Mouse (Mus musculus): ENCODE data around the gene Fut7. TPM values are rescaled to one million over a fixed set of nuclear protein-coding genes. Genes with fewer than 3 reads are reported as not detected.

The Fut7 gene
- total RNA-seq, 2 experiments from 2014 or later: 0.31 to 0.81 TPM

DNA sequence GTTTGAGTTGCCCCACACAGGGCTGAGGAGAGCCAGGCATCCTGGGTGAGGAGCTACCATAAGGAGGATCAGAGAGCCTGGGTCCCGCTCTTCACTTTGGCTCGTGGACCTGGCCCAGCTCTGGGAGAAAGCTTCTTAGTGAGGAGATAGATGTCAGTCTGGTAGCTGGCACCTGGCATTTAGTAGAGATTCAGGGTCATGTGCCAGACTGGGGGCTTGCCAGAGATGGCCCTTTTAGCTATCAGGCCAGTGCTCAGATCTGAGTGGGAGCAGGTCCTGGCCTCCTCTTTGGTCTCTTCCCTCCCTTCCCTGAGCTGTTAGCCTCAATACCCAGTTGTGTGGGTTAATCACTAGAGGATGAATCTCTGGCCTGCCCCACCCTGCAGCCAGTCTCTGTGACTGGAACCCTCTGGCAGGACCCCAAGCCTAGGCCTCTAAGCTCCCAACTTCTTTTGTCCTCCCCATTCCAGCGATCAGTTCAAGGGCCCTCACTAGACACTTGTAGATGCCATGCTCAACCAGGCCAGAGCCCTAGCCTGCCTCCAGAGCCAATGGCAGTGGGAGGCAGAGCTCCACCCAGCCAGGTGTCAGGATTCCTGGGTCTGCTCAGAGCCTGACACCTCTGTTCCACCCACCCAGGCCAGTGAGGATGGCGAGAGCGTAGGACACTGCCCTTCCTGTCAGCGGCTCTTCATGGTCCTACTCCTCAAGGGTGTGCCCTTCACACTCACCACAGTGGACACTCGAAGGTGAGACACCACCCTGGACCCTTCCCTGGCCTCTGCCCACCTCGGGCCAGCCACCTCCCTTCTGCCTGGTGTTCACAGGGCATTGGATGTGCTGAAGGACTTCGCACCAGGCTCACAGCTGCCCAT is 34.2 kb downstream of the Fut7 start:
- no peak for DNase-seq (ENCODE audit: low spot score in 2 of 2)

DNA sequence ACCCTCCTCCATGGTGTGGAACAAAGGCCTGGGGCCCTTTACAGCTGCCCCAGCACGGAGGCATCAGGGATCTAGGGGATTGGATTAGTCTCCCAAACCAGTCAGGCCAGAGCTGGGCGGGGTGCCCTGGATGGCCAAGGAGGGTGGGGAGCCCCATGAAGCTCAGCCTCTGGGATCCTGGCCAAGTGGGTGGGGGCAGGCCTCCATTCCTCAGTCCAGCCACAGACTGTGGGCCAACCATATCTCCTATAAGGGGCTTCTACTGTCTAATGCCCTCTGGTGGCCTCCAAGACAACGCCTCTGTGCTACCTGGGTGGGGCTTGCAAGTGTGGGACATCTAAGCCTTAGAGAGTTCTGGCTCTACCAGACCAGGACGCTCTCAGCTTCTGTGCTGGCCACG is 35.8 kb downstream of the Fut7 start:
- DNase-seq (ENCODE audit: low spot score in 2 of 2): no peak

DNA sequence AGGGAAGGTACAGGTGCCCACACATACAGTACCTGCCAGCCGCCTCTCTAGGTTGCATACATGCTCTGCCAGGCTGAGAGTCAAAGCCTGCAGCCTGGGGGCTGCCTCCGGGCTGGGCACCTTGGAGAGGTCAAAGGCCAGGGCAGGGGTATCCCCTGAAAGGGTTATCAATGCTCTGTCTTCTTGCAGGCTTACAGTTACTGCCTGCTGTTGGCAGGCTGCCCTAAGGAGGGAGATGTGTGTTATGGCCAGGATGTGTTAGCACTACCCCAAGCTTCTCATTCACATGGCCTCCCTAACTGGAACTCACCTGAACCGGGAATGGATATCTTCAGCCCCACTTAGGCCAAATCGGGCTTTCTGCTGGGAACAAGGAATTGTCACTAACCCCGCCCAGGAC is 37.1 kb downstream of the Fut7 start:
- peak in 1 of 2 experiments; percentile 27 for DNase-seq (ENCODE audit: low spot score in 2 of 2)

DNA sequence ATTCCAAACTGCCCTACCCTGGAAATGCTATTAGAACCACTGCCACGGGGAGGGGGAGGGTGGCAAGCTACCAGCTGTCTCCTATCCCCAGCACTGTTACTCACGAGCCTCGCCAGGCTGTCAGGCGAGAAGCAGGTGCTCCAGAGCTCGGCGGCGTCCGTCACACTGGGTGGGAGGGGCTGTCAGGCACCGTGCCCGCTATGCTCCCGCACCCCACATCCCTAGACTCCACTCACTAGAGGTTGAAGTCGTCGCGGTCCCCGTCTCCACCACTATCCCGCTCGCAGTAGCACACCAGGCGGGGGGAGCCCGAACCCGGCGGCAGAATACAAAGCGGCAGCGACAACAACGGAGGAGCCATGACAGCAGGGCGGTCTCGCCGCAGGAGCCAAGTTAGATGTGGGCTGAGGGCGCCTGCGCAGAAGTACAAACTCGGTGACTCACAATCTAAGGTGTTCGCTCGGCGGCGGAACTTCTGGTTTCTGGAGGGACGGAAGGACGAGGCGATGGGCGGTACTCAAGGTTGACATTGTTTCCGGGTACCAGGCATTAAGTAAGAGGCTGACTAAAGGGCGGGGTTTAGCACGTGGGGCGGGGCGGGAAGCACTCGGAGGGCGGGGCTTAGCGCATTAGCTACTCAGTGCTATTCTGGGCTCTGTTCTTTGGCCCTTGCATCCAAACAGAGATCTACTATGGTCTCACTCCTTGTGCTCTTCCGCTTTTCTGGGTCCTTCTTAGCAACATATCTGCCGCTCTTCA is 37.7 kb downstream of the Fut7 start, which contains the start of gene Paxx:
Gene Paxx (minus strand): TSS at position 544 of the 759 bp plus-strand sequence.
- peak; percentile 91 to 93 for DNase-seq (ENCODE audit: low spot score in 2 of 2)

DNA sequence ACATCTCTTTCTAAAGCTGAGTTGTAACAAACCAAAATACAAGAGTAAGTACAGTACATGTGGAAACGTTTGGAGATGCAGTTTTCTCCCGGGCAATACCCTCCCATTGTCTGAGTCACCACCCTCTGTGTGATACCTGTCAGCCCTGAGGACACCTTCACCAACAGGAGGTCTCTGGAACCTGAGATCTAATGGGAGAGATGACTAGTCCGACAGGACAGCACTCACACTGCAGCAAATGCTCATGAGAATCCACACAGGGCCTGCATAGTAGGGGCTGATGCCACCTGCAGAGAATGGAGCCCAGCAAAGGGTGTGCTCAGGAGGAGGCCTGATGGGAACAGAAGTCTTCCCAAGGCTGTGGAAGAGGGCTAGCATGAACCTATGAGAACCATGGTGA is 38.3 kb downstream of the Fut7 start:
- no peak for DNase-seq (ENCODE audit: low spot score in 2 of 2)

DNA sequence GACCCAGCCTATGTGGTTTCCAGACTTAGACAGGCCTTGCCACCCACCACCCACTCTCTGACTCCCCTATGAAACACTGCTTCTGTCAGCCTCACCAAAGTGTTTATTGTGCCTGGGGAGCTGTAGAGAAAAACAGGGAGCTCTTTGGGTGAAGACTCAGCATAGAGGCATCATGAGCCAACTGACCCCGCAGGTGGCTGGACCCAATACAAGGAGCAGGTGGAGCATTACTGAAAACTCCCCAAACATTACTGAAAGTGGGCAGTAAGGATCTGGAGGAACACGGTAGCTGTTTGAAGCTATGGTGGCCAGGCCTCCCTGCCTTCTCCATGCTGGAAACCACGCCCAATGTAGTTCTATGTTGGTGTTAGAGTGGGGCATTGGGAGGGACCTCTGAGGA is 40.6 kb downstream of the Fut7 start:
- DNase-seq (ENCODE audit: low spot score in 2 of 2): no peak

DNA sequence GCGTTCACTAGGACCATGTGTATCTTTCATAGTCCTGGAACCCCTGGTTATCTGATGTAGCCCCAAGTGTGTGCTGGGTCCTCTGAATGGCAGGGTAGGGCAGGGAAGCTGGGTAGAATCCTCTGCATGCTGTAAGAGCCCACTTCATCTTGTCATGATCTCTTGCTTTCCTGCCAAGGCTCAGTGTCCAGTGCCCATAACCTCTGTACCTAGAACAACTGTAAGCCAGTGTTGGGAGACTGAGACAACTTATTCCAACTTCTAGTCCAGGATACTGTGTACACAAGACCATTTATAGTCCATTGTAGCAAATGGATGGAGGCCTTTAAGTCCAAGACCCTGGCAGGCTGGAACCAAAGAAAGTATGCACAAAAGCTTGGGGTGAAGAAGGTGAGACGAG is 42.2 kb downstream of the Fut7 start:
- no peak for DNase-seq (ENCODE audit: low spot score in 2 of 2)

DNA sequence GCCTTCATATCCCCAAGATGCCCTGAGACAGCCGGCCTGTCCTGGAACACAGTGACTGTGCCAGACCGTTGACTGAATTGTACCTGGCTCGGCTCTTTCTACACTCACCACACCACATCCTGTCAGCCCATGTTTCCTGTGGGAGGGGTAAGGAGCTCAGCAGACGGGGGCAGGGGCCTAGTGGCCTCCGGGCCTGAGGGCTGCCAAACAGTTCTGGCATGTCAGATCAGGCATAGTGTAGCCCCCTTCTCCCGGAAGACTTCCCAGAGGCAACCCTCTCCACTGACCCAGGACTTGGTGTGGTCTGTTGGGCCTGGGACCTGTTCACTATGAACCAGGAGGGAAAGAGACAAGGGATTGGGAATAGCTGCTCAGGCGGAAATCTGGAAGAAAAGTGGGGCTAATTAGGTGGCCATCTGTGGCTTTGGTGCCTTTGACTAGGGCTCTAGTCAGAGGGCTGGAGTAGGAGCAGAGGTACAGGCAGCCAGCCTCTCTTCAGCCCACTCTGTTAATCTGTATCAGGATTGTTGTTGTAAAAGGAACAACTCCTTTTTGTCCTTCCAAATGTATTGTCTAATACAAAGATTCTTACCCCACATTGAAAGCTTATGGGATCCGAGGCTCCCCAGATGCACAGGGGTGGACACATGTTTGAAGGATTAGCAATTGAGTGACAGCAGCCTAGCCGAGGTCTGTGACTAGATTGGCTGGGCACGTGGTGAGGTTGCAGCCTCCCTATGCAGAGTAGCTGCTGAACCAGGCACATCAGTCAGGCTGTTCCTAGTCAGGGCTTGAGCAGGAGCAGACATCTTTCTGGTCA is 43.0 kb downstream of the Fut7 start:
- DNase-seq (ENCODE audit: low spot score in 2 of 2): no peak

DNA sequence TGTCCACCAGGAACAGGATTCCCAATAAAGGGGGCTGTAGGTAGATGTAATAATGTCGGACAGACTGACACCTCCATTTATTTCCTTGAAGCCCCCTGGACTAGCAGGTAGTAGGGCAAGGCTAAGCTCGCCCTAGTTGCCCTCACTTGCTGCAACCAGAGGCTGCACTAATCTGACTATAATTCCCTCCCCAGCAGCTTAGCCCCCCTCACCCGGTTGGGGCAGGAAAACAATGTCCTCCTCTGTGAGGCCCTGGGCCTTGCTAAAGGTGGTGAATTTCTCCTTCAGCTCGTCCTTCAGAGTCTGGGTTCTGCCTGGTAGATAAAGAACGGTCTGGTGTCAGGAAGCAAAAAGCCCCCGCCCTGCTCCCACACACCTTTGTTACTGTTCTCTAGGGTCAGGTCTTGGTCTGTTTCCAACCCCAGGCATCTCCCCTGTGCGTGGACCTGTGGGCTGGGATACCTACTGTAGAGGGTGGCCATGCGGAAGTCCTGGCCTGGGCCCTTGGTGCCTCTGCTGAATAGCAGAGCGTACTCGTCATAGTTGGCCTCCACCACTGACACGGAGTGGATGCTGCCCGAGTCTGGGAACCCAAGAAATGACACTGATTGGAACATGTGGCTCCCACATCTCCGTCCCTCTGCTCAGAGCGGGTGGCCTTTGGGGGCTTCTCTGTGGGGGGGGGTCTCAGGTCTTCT is 44.7 kb downstream of the Fut7 start:
- DNase-seq (ENCODE audit: low spot score in 2 of 2): no peak

DNA sequence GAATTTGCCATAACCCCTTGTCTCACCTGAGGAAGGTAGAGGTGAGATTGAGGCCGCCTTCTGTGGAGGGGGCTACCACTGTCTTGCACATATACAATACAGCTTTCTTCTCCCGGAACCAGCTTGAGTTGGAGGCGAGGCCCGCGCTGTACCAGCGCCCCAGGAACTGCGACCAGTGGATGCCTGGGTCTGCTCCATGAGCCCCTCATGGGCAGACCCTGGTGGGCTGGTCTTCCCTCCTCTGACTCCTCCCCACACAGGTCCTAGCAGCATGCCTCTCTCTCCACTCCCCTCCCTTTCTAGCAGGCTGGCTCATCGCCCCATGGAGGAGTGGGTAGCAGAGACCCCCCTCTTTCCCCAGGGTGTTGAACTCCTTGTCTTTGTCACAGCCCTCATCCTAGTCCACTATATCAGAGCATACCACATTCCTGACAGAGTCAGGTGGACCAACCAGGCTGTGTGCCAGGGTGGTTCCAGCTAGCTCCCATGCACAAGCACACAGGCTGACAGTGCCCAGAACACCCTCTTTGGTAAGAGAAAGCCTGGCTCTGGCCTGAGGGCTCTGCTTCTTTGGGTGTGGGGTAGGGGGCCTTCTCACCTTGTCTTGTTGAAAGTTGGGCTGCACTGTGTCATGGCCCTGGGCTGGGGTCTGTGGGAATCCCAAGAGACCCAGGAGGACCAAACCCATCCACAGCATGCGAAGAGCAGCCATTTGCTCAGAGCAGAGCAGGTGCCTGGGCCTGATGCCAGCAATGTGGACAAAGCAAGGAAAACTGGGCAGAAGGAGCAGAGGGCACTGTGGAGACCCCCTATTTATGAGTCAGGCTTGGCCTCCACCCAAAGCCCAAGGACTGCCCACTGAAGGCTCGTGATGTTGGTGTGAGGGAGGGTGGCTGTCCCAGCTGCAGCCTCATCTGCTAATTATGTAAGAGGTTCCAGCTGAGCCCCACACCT is 46.2 kb downstream of the Fut7 start:
- DNase-seq (ENCODE audit: low spot score in 2 of 2): peak in 1 of 2 experiments; percentile 31

DNA sequence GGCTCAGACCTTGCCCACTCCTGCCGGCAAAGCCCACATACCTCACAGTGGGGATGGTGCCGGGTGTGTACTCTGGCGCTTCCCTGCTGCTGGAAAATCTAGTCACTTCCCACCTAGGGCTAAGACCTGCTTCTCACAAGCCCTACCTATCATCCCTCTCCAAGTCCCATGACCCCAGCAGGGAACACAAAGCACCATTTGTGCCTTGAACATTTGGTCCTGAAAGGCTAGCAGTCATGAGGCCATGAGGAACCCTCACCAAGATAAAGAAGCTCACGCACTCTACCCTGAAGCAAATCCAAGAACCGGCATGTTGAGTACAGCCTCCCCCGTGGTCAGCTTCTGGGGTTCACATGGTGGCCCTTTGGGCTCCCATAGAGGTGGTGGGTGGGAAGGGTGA is 46.9 kb downstream of the Fut7 start, which contains the start of gene Ptgds:
Gene Ptgds (minus strand): TSS at position 78 of the 400 bp plus-strand sequence.
- DNase-seq (ENCODE audit: low spot score in 2 of 2): no peak

DNA sequence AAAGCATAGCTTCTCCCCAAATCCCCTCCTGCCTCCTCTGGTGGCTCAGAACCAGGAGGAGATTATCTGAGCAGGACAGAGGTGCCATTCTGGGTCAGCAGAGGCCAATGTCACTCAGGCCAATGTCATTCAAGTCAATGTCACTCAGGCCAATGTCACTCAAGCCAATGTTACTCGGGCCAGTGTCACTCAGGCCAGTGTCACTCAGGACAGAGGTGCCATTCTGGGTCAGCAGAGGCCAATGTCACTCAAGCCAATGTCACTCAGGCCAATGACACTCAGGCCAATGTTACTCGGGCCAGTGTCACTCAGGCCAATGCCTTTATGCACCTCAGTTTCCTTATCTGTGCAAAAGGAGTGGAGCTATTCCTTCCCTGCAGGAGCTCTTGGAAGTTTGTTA is 49.5 kb downstream of the Fut7 start:
- DNase-seq (ENCODE audit: low spot score in 2 of 2): no peak

Small RNA genes within 50 kb of the gene (microRNA-seq; reads per million reads assigned to microRNA genes)
- 6.2 to 9.5 reads per million in 2 experiments for gene Mir3087

Other genes with a start within 250 kb of the Fut7 start
- 10 to 100 TPM; 38.1 to 49.8 TPM for gene Nrarp, start 242.5 kb upstream of the Fut7 start, total RNA-seq (2021)
- 1 to 10 TPM; 1.7 to 2.0 TPM for gene Tor4a, start 226.4 kb upstream of the Fut7 start, total RNA-seq (2021)
- 10 to 100 TPM; 50.7 to 51.7 TPM for gene Nelfb, start 211.8 kb upstream of the Fut7 start, total RNA-seq (2021)
- not detected for gene Stpg3, start 208.6 kb upstream of the Fut7 start, total RNA-seq (2021)
- gene Fam166a, start 204.5 kb upstream of the Fut7 start, total RNA-seq (2021): not detected
- gene Tubb4b, start 198.6 kb upstream of the Fut7 start, total RNA-seq (2021): 100 to 1,000 TPM; 415 to 455 TPM
- not detected for gene Slc34a3, start 188.9 kb upstream of the Fut7 start, total RNA-seq (2021)
- gene Rnf224, start 186.5 kb upstream of the Fut7 start, total RNA-seq (2021): not detected
- gene Rnf208, start 181.0 kb upstream of the Fut7 start, total RNA-seq (2021): 100 to 1,000 TPM; 195 to 202 TPM
- not detected for gene Cysrt1, start 180.8 kb upstream of the Fut7 start, total RNA-seq (2021)
- gene AL732309.1, start 176.4 kb upstream of the Fut7 start, total RNA-seq (2021): 1 to 10 TPM; 3.6 to 3.7 TPM
- 10 to 100 TPM; 34.3 to 38.0 TPM for gene Tmem203, start 167.8 kb upstream of the Fut7 start, total RNA-seq (2021)
- 10 to 100 TPM; 21.1 to 23.2 TPM for gene Tprn, start 160.6 kb upstream of the Fut7 start, total RNA-seq (2021)
- gene Ssna1, start 150.8 kb upstream of the Fut7 start, total RNA-seq (2021): 10 to 100 TPM; 69.1 to 70.1 TPM
- 10 to 100 TPM; 66.6 to 72.1 TPM for gene Anapc2, start 150.8 kb upstream of the Fut7 start, total RNA-seq (2021)
- gene Tmem210, start 135.1 kb upstream of the Fut7 start, total RNA-seq (2021): not detected
- gene Lrrc26, start 133.4 kb upstream of the Fut7 start, total RNA-seq (2021): not detected
- gene Grin1, start 104.1 kb upstream of the Fut7 start, total RNA-seq (2021): 100 to 1,000 TPM; 419 to 451 TPM
- 10 to 100 TPM; 49.0 to 59.9 TPM for gene Man1b1, start 90.9 kb upstream of the Fut7 start, total RNA-seq (2021)
- 10 to 100 TPM; 24.7 to 29.4 TPM for gene Dpp7, start 66.9 kb upstream of the Fut7 start, total RNA-seq (2021)
- 10 to 100 TPM in 1 of 2 experiments, 1 to 10 TPM in 1; 9.2 to 11.8 TPM for gene Uap1l1, start 57.6 kb upstream of the Fut7 start, total RNA-seq (2021)
- 10 to 100 TPM; 11.9 to 15.3 TPM for gene Sapcd2, start 50.9 kb upstream of the Fut7 start, total RNA-seq (2021)
- 10 to 100 TPM; 22.3 to 23.4 TPM for gene Entpd2, start 27.4 kb upstream of the Fut7 start, total RNA-seq (2021)
- gene Npdc1, start 23.9 kb upstream of the Fut7 start, total RNA-seq (2021): 100 to 1,000 TPM; 402 to 418 TPM
- 100 to 1,000 TPM; 140 to 141 TPM for gene Abca2, start 5.4 kb downstream of the Fut7 start, total RNA-seq (2021)
- gene Clic3, start 33.6 kb downstream of the Fut7 start, total RNA-seq (2021): under 1 TPM in 1 of 2 experiments, not detected in 1; 0.58 TPM
- 10 to 100 TPM; 52.1 to 57.7 TPM for gene Paxx, start 37.8 kb downstream of the Fut7 start, total RNA-seq (2021)
- gene Ptgds, start 46.8 kb downstream of the Fut7 start, total RNA-seq (2021): 100 to 1,000 TPM; 234 to 420 TPM
- gene Lcn12, start 70.6 kb downstream of the Fut7 start, total RNA-seq (2021): not detected
- gene Fbxw5, start 77.5 kb downstream of the Fut7 start, total RNA-seq (2021): 100 to 1,000 TPM; 130 to 134 TPM
- 1 to 10 TPM; 1.5 to 1.7 TPM for gene C8g, start 78.5 kb downstream of the Fut7 start, total RNA-seq (2021)
- 10 to 100 TPM in 1 of 2 experiments, 1 to 10 TPM in 1; 9.8 to 11.1 TPM for gene Traf2, start 123.7 kb downstream of the Fut7 start, total RNA-seq (2021)
- gene Edf1, start 134.6 kb downstream of the Fut7 start, total RNA-seq (2021): 100 to 1,000 TPM; 214 to 226 TPM
- gene Mamdc4, start 151.6 kb downstream of the Fut7 start, total RNA-seq (2021): 1 to 10 TPM; 1.7 to 2.6 TPM
- gene Phpt1, start 152.0 kb downstream of the Fut7 start, total RNA-seq (2021): 10 to 100 TPM; 81.2 to 83.8 TPM
- gene Ajm1, start 158.5 kb downstream of the Fut7 start, total RNA-seq (2021): 100 to 1,000 TPM in 1 of 2 experiments, 10 to 100 TPM in 1; 99.8 to 103 TPM
- gene Rabl6, start 185.3 kb downstream of the Fut7 start, total RNA-seq (2021): 100 to 1,000 TPM; 105 to 107 TPM
- gene Ccdc183, start 194.4 kb downstream of the Fut7 start, total RNA-seq (2021): not detected
- gene Tmem141, start 198.7 kb downstream of the Fut7 start, total RNA-seq (2021): 10 to 100 TPM; 25.0 TPM
- 1 to 10 TPM; 1.0 to 1.4 TPM for gene Fcna, start 204.8 kb downstream of the Fut7 start, total RNA-seq (2021)
- not detected for gene Lcn8, start 229.9 kb downstream of the Fut7 start, total RNA-seq (2021)
- not detected for gene Lcn5, start 234.7 kb downstream of the Fut7 start, total RNA-seq (2021)